Mouse (Mus musculus): ENCODE data around the gene Adgrd1.

Adgrd1 gene

GRCm38 (mm10) chr5:129208845-129209244 lies 112.3 kb downstream of the Adgrd1 start:
- no peak for DNase-seq

- DNase-seq, result no peak
Observed at GRCm38 (mm10) chr5:129211385-129212031, 115.0 kb downstream of the Adgrd1 start.

- no peak for DNase-seq
Observed at GRCm38 (mm10) chr5:129214023-129214422, 117.5 kb downstream of the Adgrd1 start.

GRCm38 (mm10) chr5:129216001-129216400 lies 119.5 kb downstream of the Adgrd1 start:
- no peak for DNase-seq

GRCm38 (mm10) chr5:129217481-129218221 lies 121.1 kb downstream of the Adgrd1 start:
- no peak for DNase-seq

GRCm38 (mm10) chr5:129218222-129218505 lies 121.6 kb downstream of the Adgrd1 start:
- DNase-seq, result no peak

GRCm38 (mm10) chr5:129218537-129218981 lies 122.0 kb downstream of the Adgrd1 start:
- DNase-seq, result no peak

- DNase-seq, result no peak
Observed at GRCm38 (mm10) chr5:129219178-129219760, 122.7 kb downstream of the Adgrd1 start.

- no peak for DNase-seq
Observed at GRCm38 (mm10) chr5:129225810-129226450, 129.4 kb downstream of the Adgrd1 start.

GRCm38 (mm10) chr5:129228171-129228570 lies 131.6 kb downstream of the Adgrd1 start:
- no peak for DNase-seq

- no peak for DNase-seq
Observed at GRCm38 (mm10) chr5:129233301-129233700, 136.8 kb downstream of the Adgrd1 start.

- DNase-seq, result no peak
Observed at GRCm38 (mm10) chr5:129233881-129234432, 137.4 kb downstream of the Adgrd1 start.

- no peak for DNase-seq
Observed at GRCm38 (mm10) chr5:129236366-129236765, 139.8 kb downstream of the Adgrd1 start.

GRCm38 (mm10) chr5:129241865-129242264 lies 145.3 kb downstream of the Adgrd1 start:
- no peak for DNase-seq

- no peak for DNase-seq
Observed at GRCm38 (mm10) chr5:129242265-129242664, 145.7 kb downstream of the Adgrd1 start.

- DNase-seq, result no peak
Observed at GRCm38 (mm10) chr5:129243120-129243519, 146.6 kb downstream of the Adgrd1 start.

- DNase-seq, result no peak
Observed at GRCm38 (mm10) chr5:129244392-129244791, 147.8 kb downstream of the Adgrd1 start.

GRCm38 (mm10) chr5:129249080-129249479 lies 152.5 kb downstream of the Adgrd1 start:
- no peak for DNase-seq

Data from right cerebral cortex, postnatal 4 days (tissue).